Mouse (Mus musculus): ENCODE data around the gene Wdr35. TPM values are rescaled to one million over a fixed set of nuclear protein-coding genes. Genes with fewer than 3 reads are reported as not detected.

Wdr35 gene
- polyA plus RNA-seq, 2 experiments = 17.8 to 18.8 TPM

GRCm38 (mm10) chr12:9077554-9078125 is 103.9 kb downstream of the Wdr35 start:
- Histone ChIP-seq H3K4me2 (replicated peaks; ENCODE audit: low read depth, low read length, severe bottlenecking) (no peak overlapping the region), H3K27ac (replicated peaks; ENCODE audit: low read depth, low read length) (no peak overlapping the region), H3K4me1 (ENCODE audit: control insufficient read depth, insufficient read depth, low read length) (no peaks in the 10 kb centered on the region), H3K9ac (ENCODE audit: low read depth, low read length, severe bottlenecking) (no peak overlapping the region), H3K36me3 (ENCODE audit: control insufficient read depth, insufficient read depth, low read length) (no peaks in the 10 kb centered on the region), H3K27me3 (ENCODE audit: control insufficient read depth, insufficient read depth, low read length) (no peaks in the 10 kb centered on the region), H3K4me3 (replicated peaks; ENCODE audit: low read length) (no peak overlapping the region), H3K9me3 (ENCODE audit: control insufficient read depth, low read length) (no peaks in the 10 kb centered on the region)
- WGBS = 89% methylated on average over 3 of the region's 3 CpGs
- TF ChIP-seq POLR2A (IDR thresholded peaks at IDR 0.05; ENCODE audit: borderline replicate concordance, extremely low read depth, insufficient read depth, insufficient read length) = no peak
- ATAC-seq (ENCODE audit: low FRiP score, low read depth) (no peak), DNase-seq (ENCODE audit: low spot score) (no peak)

Other genes starting within 250 kb of the Wdr35 start
- gene Sdc1, start 202.6 kb upstream of the Wdr35 start, polyA plus RNA-seq (2012; rRNA removed) = 268 and 329 TPM in 2 replicates
- 238 and 240 TPM in 2 replicates for gene Sdc1, start 202.6 kb upstream of the Wdr35 start, polyA plus RNA-seq (2014; fragmentation: Nextera tagmentation; extraction: Ambion mirVana)
- 619 and 677 TPM in 2 replicates for gene Laptm4a, start 52.2 kb upstream of the Wdr35 start, polyA plus RNA-seq (2012; rRNA removed)
- gene Laptm4a, start 52.2 kb upstream of the Wdr35 start, polyA plus RNA-seq (2014; fragmentation: Nextera tagmentation; extraction: Ambion mirVana) = 358 and 364 TPM in 2 replicates
- 75.9 and 93.4 TPM in 2 replicates for gene Matn3, start 26.0 kb upstream of the Wdr35 start, polyA plus RNA-seq (2012; rRNA removed)
- gene Matn3, start 26.0 kb upstream of the Wdr35 start, polyA plus RNA-seq (2014; fragmentation: Nextera tagmentation; extraction: Ambion mirVana) = 30.3 and 34.3 TPM in 2 replicates
- 8.4 and 9.1 TPM in 2 replicates for gene Ttc32, start 56.1 kb downstream of the Wdr35 start, polyA plus RNA-seq (2012; rRNA removed)
- 13.4 and 15.0 TPM in 2 replicates for gene Ttc32, start 56.1 kb downstream of the Wdr35 start, polyA plus RNA-seq (2014; fragmentation: Nextera tagmentation; extraction: Ambion mirVana)

Data from limb, embryonic 14.5 days (tissue).